Mouse (Mus musculus) stomach, embryonic 14.5 days (tissue): ENCODE results near the gene 9530077C05Rik. TPM values are rescaled to one million over a fixed set of nuclear protein-coding genes. Genes with fewer than 3 reads are reported as not detected.

Experiments used
- ATAC-seq: fragments of 200-750 bp; cut with Nextera tagmentation; 2 replicates; pipeline ENCODE4 v1.8.0; 2017; ENCODE audit warnings: low read depth, moderate TSS enrichment; ENCODE audit not compliant: insufficient number of reproducible peaks, insufficient read depth, low FRiP score
- H3K27ac ChIP-seq: fragments of 300-500 bp; sonication (generic); 2 replicates; pipeline ENCODE4 v1.5.1; 2014; ENCODE audit warnings: mild to moderate bottlenecking, low read length, moderate library complexity, mixed read lengths
- H3K27me3 ChIP-seq: fragments of 300-500 bp; sonication (generic); 2 replicates; pipeline ENCODE4 v1.6.1; 2014; ENCODE audit warnings: low read length, control low read depth, mixed read lengths; ENCODE audit not compliant: control insufficient read depth, insufficient read depth
- H3K36me3 ChIP-seq: fragments of 300-500 bp; sonication (generic); 2 replicates; pipeline ENCODE4 v1.6.1; 2014; ENCODE audit warnings: mild to moderate bottlenecking, control low read depth, low read length, moderate library complexity, mixed read lengths; ENCODE audit not compliant: control insufficient read depth, insufficient read depth
- H3K4me1 ChIP-seq: fragments of 300-500 bp; sonication (generic); 2 replicates; pipeline ENCODE4 v1.6.1; 2014; ENCODE audit warnings: low read length, control low read depth, mixed read lengths; ENCODE audit not compliant: control insufficient read depth, insufficient read depth
- H3K4me2 ChIP-seq: fragments of 300-500 bp; sonication (generic); replicated peaks from 2 replicates; pipeline ENCODE4 v1.6.1; 2014; ENCODE audit warnings: low read depth, low read length, control low read depth
- H3K4me3 ChIP-seq: fragments of 300-500 bp; sonication (generic); 2 replicates; pipeline ENCODE4 v1.5.1; 2014; ENCODE audit warnings: low read depth, low read length, control low read depth
- H3K9ac ChIP-seq: fragments of 300-500 bp; sonication (generic); replicated peaks from 2 replicates; pipeline ENCODE4 v1.6.1; 2014; ENCODE audit warnings: low read depth, mild to moderate bottlenecking, control low read depth, low read length, moderate library complexity, mixed read lengths
- H3K9me3 ChIP-seq: fragments of 300-500 bp; sonication (generic); 2 replicates; pipeline ENCODE4 v1.6.1; 2016; ENCODE audit warnings: low read depth, low read length, control low read depth; ENCODE audit not compliant: control insufficient read depth
- WGBS: fragments of 180-500 bp; shearing (Covaris S2); extraction: QIAGEN DNeasy Blood & Tissue Kit; methylation state at CpG from one replicate; pipeline ENCODE4 v1.1.7; 2014; 5-methylcytosine and 5-hydroxymethylcytosine counted together
- polyA plus RNA-seq: library from polyadenylated mRNA; unstranded; fragments of >200 nt; fragmentation: Nextera tagmentation; extraction: Ambion mirVana; gene quantifications from 2 replicates; pipeline ENCODE4 v1.2.1, GENCODE M21; 2014

Gene 9530077C05Rik
- polyA plus RNA-seq, 1 experiment from 2014 or later, result 6.2 TPM

DNA sequence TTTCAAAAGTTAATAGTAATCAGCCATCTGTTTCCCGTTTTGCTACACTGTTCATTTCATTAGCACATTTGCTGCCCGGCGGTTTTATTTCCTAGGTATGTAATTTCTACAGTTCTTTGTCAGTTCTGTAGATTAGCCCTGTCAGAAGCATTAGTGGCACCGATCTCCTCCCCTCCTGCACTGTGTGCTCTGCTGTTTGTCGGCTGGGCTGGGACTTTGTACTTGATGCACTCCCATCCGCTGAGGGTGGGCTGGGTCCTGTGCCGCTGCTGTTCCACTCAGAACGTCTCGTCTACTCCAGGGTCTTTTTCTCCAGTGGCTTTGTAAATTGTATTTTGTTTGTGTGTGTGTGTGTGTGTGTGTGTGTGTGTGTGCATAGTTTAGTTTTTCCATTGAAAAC is 77.7 kb downstream of the 9530077C05Rik start:
- Histone ChIP-seq H3K4me2 (no peak overlapping the region), H3K9ac (no peak overlapping the region), H3K36me3 (no peaks in the 10 kb centered on the region), H3K4me1 (no peaks in the 10 kb centered on the region), H3K27ac (no peak overlapping the region), H3K27me3 (no peaks in the 10 kb centered on the region), H3K4me3 (no peak overlapping the region), H3K9me3 (no peaks in the 10 kb centered on the region)
- no peak for ATAC-seq
- WGBS, result 52% methylated on average over 9 of the region's 9 CpGs

Other genes starting within 250 kb of the 9530077C05Rik start
- 1.4 and 1.7 TPM in 2 replicates for gene Zfp872, start 223.4 kb upstream of the 9530077C05Rik start, polyA plus RNA-seq
- gene Zfp809, start 185.8 kb upstream of the 9530077C05Rik start, polyA plus RNA-seq, result 37.2 and 40.7 TPM in 2 replicates
- 5.4 and 5.9 TPM in 2 replicates for gene Zfp599, start 151.6 kb upstream of the 9530077C05Rik start, polyA plus RNA-seq
- gene Zfp810, start 103.9 kb upstream of the 9530077C05Rik start, polyA plus RNA-seq, result 21.1 and 22.7 TPM in 2 replicates
- 64.0 and 64.7 TPM in 2 replicates for gene Anln, start 22.3 kb upstream of the 9530077C05Rik start, polyA plus RNA-seq
- gene Gm17545, start 42.8 kb downstream of the 9530077C05Rik start, polyA plus RNA-seq, result not detected in 2 replicates
- 79.1 and 84.9 TPM in 2 replicates for gene Rp9, start 58.2 kb downstream of the 9530077C05Rik start, polyA plus RNA-seq
- 16.0 and 16.2 TPM in 2 replicates for gene Bbs9, start 64.2 kb downstream of the 9530077C05Rik start, polyA plus RNA-seq